Mouse (Mus musculus) liver, adult 2 months (tissue): Measurements from ENCODE around the gene Krtap4-16. TPM values are rescaled to one million over a fixed set of nuclear protein-coding genes. Genes with fewer than 3 reads are reported as not detected.
"Not testable (repeated sequence)": the region's sequence is repeated elsewhere in the genome, so short reads cannot be mapped to it uniquely, and the experiment has no call there.

Experiments
- DNase-seq: peaks from one replicate; pipeline ENCODE4 v3.0.0-alpha.2; 2011; ENCODE audit warnings: low read depth, low spot score; ENCODE audit errors: extremely low read depth
- H3K27ac ChIP-seq: fragments of 200-500 bp; replicated peaks from 2 replicates; pipeline ENCODE4 v1.5.1; 2012; ENCODE audit warnings: low read depth, mild to moderate bottlenecking, control low read depth, inconsistent platforms, low read length; ENCODE audit not compliant: insufficient read depth
- H3K27me3 ChIP-seq: fragments of 200-500 bp; 2 replicates; pipeline ENCODE4 v1.6.1; 2012; ENCODE audit warnings: mild to moderate bottlenecking, moderate library complexity, low read length, inconsistent platforms; ENCODE audit not compliant: control insufficient read depth, insufficient read depth
- H3K36me3 ChIP-seq: fragments of 200-500 bp; 2 replicates; pipeline ENCODE4 v1.6.1; 2012; ENCODE audit warnings: low read length, inconsistent platforms; ENCODE audit not compliant: control insufficient read depth, insufficient read depth
- H3K4me1 ChIP-seq: fragments of 200-500 bp; 2 replicates; pipeline ENCODE4 v1.6.1; 2011; ENCODE audit warnings: low read length; ENCODE audit not compliant: control insufficient read depth, insufficient read depth
- H3K4me3 ChIP-seq: fragments of 200-500 bp; 2 replicates; pipeline ENCODE4 v1.5.1; 2011; ENCODE audit warnings: low read depth, mild to moderate bottlenecking, control low read depth, low read length, moderate library complexity; ENCODE audit not compliant: insufficient read depth
- H3K79me2 ChIP-seq: fragments of 200-500 bp; 2 replicates; pipeline ENCODE4 v1.6.1; 2012; ENCODE audit warnings: inconsistent platforms, mild to moderate bottlenecking, low read length, moderate library complexity; ENCODE audit not compliant: control insufficient read depth, insufficient read depth
- H3K9ac ChIP-seq: fragments of 200-500 bp; 2 replicates; pipeline ENCODE4 v1.6.1; 2012; ENCODE audit warnings: low read depth, mild to moderate bottlenecking, control low read depth, inconsistent platforms, low read length
- CTCF ChIP-seq: fragments of 200-500 bp; IDR thresholded peaks from 2 replicates; pipeline ENCODE4 v1.5.1; 2011; ENCODE audit warnings: low read depth, low read length, control low read depth
- POLR2A ChIP-seq: fragments of 200-500 bp; IDR thresholded peaks from 2 replicates; pipeline ENCODE4 v1.6.1; 2011; ENCODE audit warnings: low read length, control low read depth; ENCODE audit not compliant: insufficient read depth; ENCODE audit errors: extremely low read depth
- WGBS: fragments of 180-500 bp; shearing (Covaris S2); methylation state at CpG from one replicate; pipeline ENCODE4 v1.1.7; 2018; 5-methylcytosine and 5-hydroxymethylcytosine counted together
- polyA plus RNA-seq: library from polyadenylated mRNA; depleted of rRNA; stranded (reverse); fragments of >200 nt; gene quantifications from 2 replicates; pipeline ENCODE4 v1.2.3, GENCODE M21; 2012; rRNA removed
- total RNA-seq: library from RNA; depleted of rRNA; stranded (reverse); fragments of >200 nt; gene quantifications from 2 replicates; pipeline ENCODE4 v1.2.3, GENCODE M21; 2014; rRNA removed

The Krtap4-16 gene
- total RNA-seq: not detected in 2 replicates
- not detected in 2 replicates for polyA plus RNA-seq

DNA sequence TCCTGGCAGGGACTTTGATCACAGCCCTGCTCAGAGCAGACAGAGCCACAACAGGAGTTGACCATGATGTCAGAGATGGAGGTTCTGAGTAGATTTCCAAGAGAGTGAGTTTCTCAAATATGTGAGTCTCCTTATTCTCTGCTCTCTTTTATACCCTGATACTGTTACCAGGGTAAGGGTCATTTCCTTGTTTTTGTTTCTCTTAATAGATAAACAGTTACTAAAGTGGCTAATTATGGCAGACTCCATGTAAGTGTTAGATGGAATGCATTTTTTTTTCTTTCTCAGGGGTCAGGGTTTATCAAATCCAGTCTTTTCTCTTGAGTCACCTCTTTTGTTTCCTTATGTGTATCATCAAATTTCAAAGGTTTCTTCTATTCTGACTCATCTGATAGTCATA lies at the start of gene Krtap4-16:
Gene Krtap4-16 (minus strand): TSS at position 101 of the 400 bp plus-strand sequence.
- no peak for DNase-seq
- 0 out of 2 replicates have a peak, but pooled peaks cover 2% of the 10 kb centered on the region for H3K27me3 ChIP-seq
- H3K9ac ChIP-seq: no peak within 1 kb of the TSS
- H3K79me2 ChIP-seq: no peaks in the 10 kb centered on the region
- H3K27ac ChIP-seq: no peak within 1 kb of the TSS
- TF ChIP-seq CTCF (no peak), POLR2A (no peak)
- no peaks in the 10 kb centered on the region for H3K4me1 ChIP-seq
- H3K36me3 ChIP-seq: no peaks in the 10 kb centered on the region
- H3K4me3 ChIP-seq: no peak within 1 kb of the TSS

DNA sequence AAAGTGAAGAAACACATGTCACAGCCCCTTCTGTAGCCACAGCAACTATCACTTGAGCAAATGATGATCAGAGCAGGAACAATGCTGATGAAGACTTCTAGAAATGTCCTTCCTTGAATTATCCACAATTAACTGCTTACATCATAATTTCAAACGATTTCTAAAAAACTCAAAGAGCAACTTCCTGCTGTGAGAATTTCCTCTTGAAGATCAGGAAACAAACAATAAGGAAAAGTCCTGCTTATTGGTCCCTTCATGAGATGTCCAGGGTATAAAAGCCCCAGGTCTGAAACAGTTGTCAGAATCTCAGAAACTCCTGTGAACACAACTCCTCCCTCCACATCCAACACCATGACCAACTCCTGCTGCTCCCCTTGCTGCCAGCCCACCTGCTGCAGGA lies 27.5 kb upstream of the Krtap4-16 start, which contains the start of gene Gm11567:
Gene Gm11567 (plus strand): TSS at position 301 of the 400 bp plus-strand sequence.
- not testable (repeated sequence) for H3K4me3 ChIP-seq, H3K36me3 ChIP-seq, H3K79me2 ChIP-seq, DNase-seq, H3K27ac ChIP-seq, H3K27me3 ChIP-seq, H3K4me1 ChIP-seq, H3K9ac ChIP-seq
- 38% methylated on average over 1 of the region's 1 CpGs for WGBS

GRCm38 (mm10) chr11:99873089-99873488 lies 21.7 kb upstream of the Krtap4-16 start, which contains the start of gene Krtap9-1:
Gene Krtap9-1, plus strand, starts transcription at chr11:99873389.
- not testable (repeated sequence) for H3K27me3 ChIP-seq, H3K27ac ChIP-seq, H3K9ac ChIP-seq, DNase-seq, H3K4me3 ChIP-seq, H3K36me3 ChIP-seq, H3K4me1 ChIP-seq, H3K79me2 ChIP-seq
- 68% methylated on average over 1 of the region's 1 CpGs for WGBS

DNA sequence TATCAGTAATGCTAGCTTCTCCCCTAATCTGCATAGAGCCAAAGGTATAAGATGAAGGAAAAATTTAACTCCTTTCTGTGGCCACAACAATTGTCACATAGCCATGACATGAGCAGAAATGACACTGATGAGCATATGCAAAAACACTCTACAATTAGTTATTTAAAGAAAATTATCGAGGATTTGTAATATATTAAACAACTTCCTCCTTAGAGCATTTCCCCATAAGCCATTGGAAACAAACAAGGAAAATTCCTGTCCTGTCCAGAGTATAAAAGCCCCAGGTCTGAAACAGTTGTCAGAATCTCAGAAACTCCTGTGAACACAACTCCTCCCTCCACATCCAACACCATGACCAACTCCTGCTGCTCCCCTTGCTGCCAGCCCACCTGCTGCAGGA lies 12.8 kb upstream of the Krtap4-16 start, which contains the start of gene Gm11559:
Gene Gm11559 (plus strand): TSS at position 301 of the 400 bp plus-strand sequence.
- not testable (repeated sequence) for DNase-seq, H3K36me3 ChIP-seq, H3K79me2 ChIP-seq, H3K4me1 ChIP-seq, H3K27ac ChIP-seq, H3K27me3 ChIP-seq, H3K4me3 ChIP-seq, H3K9ac ChIP-seq
- WGBS: 49% methylated on average over 1 of the region's 1 CpGs

DNA sequence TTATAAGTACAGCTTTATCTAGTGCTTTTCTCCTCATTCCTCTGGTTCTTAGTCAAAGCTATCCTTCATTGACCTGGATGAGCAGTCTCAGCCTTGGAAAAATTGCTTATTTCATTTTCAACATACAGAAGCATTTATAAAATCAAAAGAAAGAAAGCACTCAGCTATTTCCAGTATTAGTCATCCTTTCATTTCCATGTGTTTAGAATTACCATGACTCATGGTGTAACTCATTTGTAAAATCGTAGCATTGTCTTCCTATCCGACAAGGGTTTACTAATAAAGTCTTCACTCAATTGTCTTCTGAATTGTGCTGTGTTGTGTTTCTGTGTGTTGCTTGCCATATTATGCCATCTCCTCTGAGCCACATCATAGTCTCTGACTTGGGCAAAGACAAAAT lies 7.4 kb upstream of the Krtap4-16 start:
- Histone ChIP-seq H3K4me1 (no peaks in the 10 kb centered on the region), H3K9ac (no peak overlapping the region), H3K4me3 (no peak overlapping the region), H3K79me2 (no peaks in the 10 kb centered on the region), H3K27me3 (0 out of 2 replicates have a peak, but pooled peaks cover 2% of the 10 kb centered on the region), H3K27ac (no peak overlapping the region), H3K36me3 (no peaks in the 10 kb centered on the region)
- 76% methylated on average over 2 of the region's 2 CpGs for WGBS
- no peak for DNase-seq
- TF ChIP-seq POLR2A (no peak), CTCF (no peak)

- Histone ChIP-seq H3K4me3 (no peak within 1 kb of the TSS), H3K36me3 (no peaks in the 10 kb centered on the region), H3K4me1 (no peaks in the 10 kb centered on the region), H3K9ac (no peak within 1 kb of the TSS), H3K79me2 (no peaks in the 10 kb centered on the region), H3K27ac (no peak within 1 kb of the TSS), H3K27me3 (0 out of 2 replicates have a peak, but pooled peaks cover 2% of the 10 kb centered on the region)
- TF ChIP-seq CTCF (no peak), POLR2A (no peak)
- 91% methylated on average over 2 of the region's 2 CpGs for WGBS
- DNase-seq: no peak
These were observed 6.2 kb upstream of the Krtap4-16 start, which contains the start of gene Gm11568 for GRCm38 (mm10) chr11:99857617-99858016. Gene Gm11568, plus strand, starts transcription at chr11:99857917.
